Mouse (Mus musculus) cerebellum, postnatal 25 days (tissue): ENCODE measurements at regions not wholly inside any gene's neighbourhood (a gene's known extent, or its start where the extent isn't known, plus 50 kb on each side); places are given as distances from the start of the nearest gene placed in this dataset.
"Not testable (repeated sequence)": the region's sequence is repeated elsewhere in the genome, so short reads cannot be mapped to it uniquely, and the experiment has no call there.

Experiments
- DNase-seq, 2 experiments: peaks; one replicate each; pipeline ENCODE4 v3.0.0; 2021; ENCODE audit warnings: mixed read lengths in 2 of 2

DNA sequence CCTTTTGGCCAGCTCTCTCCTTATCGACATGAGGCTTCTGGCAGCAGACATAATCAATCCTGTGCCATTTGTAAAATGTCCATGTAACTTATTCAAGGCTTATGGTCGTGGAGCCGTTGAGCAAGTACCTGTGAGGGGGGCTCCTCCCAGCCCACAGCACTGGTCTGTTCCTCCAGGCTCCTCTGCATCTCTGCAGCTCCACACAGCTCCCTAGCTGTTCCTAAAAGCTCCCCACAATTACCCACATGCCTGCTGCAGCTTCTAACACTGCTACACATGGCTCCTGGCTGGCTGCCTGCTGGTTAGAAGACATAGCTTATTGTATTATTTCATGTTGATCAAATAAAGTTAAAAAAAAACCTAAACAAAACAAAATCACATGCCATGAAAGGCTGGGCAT, 77.9 kb downstream of the Tcp10c start:
- DNase-seq = not testable (repeated sequence)

DNA sequence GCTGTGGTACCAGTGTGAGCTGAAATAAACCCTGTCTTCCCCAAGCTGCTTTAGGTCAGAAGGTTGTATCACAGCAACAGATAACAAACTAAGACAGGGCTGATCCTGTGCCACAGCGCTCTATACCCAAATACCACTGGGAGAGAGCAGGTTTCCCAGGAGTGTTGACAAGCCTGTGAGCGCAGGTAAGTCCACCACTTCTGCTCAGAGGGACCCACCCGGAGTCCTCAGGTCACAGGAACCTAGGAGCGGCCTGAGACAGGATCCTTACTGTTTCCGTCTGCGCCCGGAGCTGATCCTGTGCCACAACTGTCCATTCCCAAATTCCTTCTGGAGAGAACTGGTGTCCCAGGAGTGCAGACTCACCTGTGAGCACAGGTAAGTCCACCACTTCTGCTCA, 79.8 kb downstream of the Tcp10c start:
- DNase-seq = not testable (repeated sequence)

- not testable (repeated sequence) for DNase-seq
Observed at GRCm38 (mm10) chr17:13438790-13439189, 84.4 kb downstream of the Tcp10c start.

DNA sequence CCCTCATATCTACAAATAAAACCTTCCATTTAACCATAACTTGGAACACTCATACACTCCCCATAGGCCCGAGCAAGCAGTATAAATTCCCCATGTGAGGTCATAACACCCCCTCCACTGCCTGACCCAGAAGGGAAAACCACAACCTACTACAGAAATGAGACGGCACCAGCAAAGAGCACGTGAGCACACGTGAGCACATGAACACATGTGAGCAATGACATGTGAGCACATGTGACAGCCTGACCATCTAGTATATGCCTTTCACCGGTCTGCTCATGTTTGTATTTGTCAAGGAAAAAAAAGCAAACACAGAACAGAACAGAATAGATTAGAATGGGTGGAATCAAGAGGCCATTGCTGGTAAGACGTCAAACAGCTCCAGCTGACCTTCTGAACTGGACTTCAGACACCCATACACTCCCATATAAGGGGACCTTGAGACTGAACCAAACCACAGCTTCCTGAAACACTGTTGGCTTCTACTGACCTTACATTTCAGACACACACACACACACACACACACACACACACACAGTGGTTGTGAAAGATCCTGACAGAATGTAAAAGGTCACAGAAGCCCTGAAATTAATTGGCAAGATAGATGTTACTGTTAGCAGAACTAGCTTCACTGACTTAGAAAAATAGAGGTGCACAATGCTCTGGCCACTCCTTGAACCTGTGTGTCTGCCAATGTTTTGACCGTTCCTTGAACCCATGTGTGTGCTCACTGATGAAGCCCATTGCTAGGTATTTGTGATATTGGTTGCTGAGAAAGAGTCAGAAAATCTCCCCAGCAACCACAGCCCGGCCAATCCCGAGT, 86.5 kb downstream of the Tcp10c start:
- DNase-seq = not testable (repeated sequence)

- not testable (repeated sequence) for DNase-seq
Observed at GRCm38 (mm10) chr17:13442229-13442628, 87.9 kb downstream of the Tcp10c start.

DNA sequence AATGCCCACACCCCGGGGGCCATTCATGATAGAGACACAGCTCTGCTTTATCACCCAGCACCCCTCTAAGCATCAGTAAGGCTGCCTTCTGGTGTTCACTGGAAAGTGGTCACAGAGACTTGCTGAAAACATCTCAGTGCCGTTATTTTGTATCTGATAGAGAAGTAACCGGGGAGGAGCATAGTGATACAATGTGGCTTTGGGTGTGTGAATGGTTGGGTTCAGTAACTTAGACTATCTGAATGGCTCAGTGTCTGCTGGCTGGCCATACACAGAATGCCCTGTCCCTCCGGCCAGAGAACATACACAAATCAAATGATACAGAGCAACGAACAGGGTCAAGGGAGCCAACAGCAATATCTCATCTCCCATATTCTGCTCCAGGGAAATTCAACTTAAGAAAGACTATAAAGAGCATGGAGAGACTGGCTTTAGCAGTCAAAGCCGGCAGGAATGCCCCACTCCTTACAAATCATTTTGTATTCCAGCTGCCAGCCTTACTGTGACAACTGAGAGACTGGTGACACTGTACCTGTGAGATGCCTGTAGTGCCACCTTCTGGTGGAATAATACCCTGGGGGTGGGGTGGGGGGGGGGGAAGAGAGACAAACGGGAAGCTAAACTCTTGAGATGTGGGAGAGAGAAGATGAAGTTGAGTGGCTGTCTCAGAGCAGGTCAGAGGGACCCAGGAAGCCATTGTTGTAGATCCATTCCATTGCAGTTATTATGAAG, 102.7 kb downstream of the Tcp10c start:
- DNase-seq = not testable (repeated sequence)

DNA sequence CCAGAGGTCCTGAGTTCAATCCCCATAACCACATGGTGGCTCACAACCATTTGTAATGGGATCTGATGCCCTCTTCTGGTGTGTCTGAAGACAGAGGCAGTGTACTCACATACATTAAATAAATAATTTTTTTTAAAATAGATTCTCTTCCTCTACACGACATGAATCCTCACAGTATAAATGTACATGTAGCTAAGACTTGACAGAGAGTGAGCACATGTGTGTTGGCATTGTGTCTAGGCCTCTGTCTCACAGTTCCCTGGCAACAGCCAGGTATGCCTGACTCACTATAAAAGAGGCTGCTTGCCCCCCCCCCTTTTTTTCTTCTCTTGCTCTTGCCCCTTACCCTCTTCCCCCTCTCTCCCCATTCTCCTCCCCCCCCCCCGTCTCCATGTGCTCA, 103.6 kb downstream of the Tcp10c start:
- DNase-seq = not testable (repeated sequence)

DNA sequence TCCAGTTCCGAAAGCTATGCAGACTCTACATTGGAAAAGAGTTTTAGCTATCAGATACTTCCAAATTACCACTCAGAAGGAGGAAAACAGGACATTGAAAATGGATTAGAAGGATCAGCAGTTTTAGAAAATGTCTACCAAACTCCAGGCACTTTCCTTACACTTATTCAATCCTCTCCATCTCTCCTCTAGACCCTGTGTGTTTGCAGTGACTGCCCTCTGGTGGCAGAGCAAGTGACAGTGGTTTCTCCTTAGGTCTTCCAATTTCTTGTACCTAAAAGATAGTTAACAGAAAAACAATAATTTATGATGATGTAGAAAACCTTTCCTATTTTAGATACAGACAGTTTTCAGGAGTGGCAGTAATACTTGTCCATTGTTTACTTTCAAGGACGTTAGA, 104.4 kb downstream of the Tcp10c start:
- DNase-seq = not testable (repeated sequence)

DNA sequence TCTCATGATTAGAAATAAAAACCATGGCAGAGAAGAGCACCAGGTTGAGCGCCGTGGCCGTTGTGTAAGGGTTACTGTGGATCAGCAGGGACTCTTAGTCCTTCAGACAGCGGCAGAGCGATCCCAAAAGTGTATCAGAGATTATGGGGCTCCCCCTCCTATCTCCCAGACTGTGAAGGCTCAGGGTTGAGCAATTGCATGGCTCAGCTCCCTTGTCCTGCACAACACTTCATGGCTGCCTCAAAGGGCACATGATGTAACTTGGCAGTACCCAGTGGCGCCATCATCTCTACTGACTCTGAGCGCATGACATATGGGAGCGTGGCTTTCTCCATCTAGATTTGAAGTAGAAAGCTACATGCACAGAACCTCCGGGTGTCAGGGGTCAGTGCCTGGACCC, 108.3 kb downstream of the Tcp10c start:
- not testable (repeated sequence) for DNase-seq

GRCm38 (mm10) chr17:13465822-13466221, 111.5 kb downstream of the Tcp10c start:
- DNase-seq = not testable (repeated sequence)

GRCm38 (mm10) chr17:13469867-13470380, 115.6 kb downstream of the Tcp10c start:
- not testable (repeated sequence) for DNase-seq

DNA sequence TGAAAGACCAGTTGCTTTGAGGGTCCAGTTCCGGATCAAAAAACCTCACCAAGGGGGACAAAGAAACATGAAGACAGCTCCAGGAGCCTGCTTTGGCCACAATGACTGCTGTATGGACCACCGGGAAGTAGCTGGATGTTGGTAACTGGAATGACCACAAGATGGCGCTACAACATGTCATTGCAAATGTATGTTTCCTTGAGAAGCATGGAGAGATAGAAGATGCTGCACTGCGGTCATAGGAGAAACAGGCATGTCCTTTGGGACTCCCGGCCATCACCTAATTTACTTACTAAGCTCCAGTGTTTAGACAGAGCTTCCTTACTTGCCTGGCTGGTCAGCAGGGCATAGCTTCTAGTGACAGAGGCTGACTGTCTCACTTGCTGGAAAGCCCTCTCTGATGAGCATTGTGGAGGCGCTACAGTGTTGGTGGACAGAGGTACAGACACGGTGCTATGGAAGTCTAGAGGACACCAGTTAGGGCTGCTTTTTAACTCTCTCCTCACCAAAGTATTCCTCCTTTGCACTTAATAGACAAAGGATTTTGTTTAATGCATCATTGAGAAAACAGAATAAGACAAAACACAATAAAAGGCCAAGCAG, 118.2 kb downstream of the Tcp10c start:
- DNase-seq = peak; percentile 76 to 84

GRCm38 (mm10) chr17:13474310-13475094, 120.1 kb downstream of the Tcp10c start:
- DNase-seq = no peak

GRCm38 (mm10) chr17:13478866-13479571, 124.6 kb downstream of the Tcp10c start:
- DNase-seq = no peak

- DNase-seq = no peak
Observed at GRCm38 (mm10) chr17:13479572-13480063, 125.2 kb downstream of the Tcp10c start.

- no peak for DNase-seq
Observed at GRCm38 (mm10) chr17:13481445-13482085, 127.2 kb downstream of the Tcp10c start.

DNA sequence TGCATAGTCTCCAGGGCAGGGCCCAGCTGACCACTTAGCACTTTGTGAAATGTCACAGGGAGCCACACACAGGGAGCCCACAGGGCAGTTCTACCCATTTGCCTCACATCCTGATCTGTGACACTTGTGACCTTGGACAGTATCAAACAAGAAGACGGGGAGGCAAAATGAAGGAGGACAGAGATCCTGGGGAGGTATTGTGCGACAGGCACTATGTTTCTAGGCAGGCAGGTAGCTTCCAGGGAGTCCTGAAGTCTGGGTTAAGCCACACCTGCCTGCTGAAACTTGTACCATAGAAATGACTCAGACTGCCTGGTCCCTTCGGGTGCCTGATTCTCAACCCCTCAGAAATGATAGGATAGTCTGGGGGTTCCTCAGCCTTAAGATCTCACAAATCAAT, 127.8 kb downstream of the Tcp10c start:
- no peak for DNase-seq

DNA sequence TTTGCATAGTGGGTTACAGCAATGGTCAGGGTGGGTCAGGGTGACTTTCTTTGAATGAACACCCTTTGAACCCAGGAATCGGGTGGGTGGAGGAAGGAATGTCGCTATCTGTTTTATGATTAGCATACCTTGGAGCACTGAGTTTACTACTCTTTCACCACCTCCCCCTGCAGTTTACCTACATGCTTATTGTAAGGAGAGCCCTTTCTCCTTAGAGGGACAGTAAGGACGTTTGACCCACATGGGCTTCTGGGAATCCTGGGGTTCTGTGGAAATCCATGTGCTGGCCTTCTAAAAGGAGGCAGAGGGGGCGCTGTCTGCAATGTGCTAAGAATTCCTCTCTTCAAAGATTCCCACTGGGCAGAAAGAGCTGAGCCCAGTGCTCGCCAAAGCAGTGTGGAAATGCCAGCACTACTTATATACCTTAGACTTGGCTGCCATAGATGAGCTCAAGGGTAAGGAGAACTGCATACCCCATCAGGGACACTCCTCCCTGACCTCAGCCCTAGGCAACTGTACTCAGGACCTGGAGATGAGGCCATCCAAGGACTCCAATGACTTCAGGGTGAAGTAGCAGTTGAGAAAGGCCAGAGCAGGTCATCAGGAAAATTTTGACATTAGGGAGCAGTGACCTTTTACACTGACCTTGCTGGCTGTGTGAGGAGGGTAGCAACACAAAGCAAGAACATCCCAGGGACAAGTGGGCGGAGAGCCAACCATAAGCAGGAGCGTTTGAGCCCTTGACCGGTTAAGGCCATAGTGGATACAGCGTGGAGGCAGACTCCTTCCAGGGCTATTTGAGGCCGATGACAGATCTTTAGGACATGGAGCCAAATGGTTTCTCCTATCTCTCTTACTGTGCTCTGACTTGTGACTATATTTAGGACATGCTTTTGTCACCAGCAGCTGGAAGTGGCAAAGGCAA, 133.2 kb downstream of the Tcp10c start:
- no peak for DNase-seq

GRCm38 (mm10) chr17:13488608-13489324, 134.4 kb downstream of the Tcp10c start:
- DNase-seq = no peak
